Mouse (Mus musculus): ENCODE data around the gene Gng7.

DNA sequence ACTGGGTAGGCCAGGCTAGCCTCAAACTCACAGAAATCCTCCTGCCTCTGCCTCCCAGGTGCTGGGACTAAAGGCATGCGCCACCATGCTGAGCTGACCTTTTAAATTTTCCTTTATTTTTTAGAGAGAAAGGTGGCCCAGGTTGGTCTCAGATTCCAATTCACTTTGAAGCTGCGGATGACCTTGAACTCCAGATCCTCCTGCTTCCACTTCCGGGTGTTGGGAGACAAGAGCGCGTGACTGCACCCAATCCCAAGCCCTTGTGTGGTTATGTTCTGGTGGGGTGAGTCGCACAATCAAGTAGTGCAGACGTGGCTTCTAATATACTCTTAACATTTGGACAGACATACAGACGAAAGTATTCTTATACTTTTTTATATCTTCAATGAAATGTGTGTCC lies 18.2 kb downstream of the Gng7 start:
- TF ChIP-seq CTCF (IDR thresholded peaks at IDR 0.05) (no peak), EP300 (IDR thresholded peaks at IDR 0.05; ENCODE audit: insufficient read depth, low read depth, low read length) (no peak)
